Mouse (Mus musculus) v-Abl transformed pro-B cells (cell line): ENCODE measurements around the gene Raet1d.
"Not testable (repeated sequence)": the region's sequence is repeated elsewhere in the genome, so short reads cannot be mapped to it uniquely, and the experiment has no call there.

Source experiments
- in situ Hi-C, 2 experiments: fragments of 400-800 bp; cut with MboI; formaldehyde crosslinking; loops; one replicate each; pipeline ENCODE4 v1.15.1; 2025; ENCODE audit not compliant: unreplicated experiment in 2 of 2

Gene Raet1d

GRCm38 (mm10) chr10:22360252-22360651, at the start of gene Raet1d:
Raet1d (plus strand) TSS chr10:22360552.
- in situ Hi-C loops, result not testable (repeated sequence)

DNA sequence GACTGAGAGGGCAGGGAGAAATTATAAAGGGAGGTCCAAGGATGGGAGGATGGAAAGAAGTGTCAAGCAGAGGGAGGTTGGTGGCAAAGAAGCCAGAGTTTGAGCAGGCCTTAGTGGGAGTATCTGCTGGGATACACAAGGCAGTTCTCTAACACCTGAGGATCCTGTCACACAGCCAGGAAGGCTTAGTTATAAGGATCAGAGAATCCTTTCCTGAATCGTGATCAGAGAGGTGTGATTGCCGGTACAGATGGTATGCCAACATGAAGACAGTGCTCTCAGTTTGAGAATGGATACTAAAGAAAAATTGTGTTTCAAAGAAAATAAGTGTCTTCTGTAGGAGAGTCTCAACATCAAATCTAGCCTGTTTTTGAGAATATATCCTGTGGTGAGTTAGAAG, 37.5 kb upstream of the Raet1d start:
- in situ Hi-C loops, result loop anchor here (25.0 kb wide), 3 partner anchors 414 to 1839 kb away; partner anchors contain the start of genes Rps12 (in 1 of the 2), Slc18b1 (in 1 of the 2) and Tbpl1 (in 1 of the 2)

GRCm38 (mm10) chr10:22345721-22346120, 14.6 kb upstream of the Raet1d start:
- in situ Hi-C loops, result loop anchor here (10.0 to 25.0 kb wide), 2 partner anchors 117 to 229 kb away; no protein-coding TSS in a partner anchor

- in situ Hi-C loops, result not testable (repeated sequence)
These were observed 6.7 kb upstream of the Raet1d start for GRCm38 (mm10) chr10:22353548-22354195.

DNA sequence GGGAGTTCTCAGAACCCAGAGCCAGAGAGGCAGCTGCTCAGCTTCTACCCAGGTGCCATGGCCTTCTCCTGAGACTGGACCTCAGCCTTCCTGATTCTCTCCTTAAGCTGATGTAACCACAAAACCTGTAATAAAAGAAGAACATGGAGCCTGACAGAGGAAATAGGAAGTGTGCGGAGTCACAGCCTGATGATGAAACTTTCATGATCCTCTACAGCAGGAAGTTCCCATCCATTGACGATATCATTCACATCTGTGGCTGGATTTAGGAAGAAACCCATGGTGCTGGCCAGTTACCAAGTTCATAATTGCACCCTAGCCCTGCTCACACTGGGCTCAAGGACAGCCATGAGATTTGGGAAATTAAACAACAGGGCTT, 6.2 kb upstream of the Raet1d start:
- in situ Hi-C loops, result not testable (repeated sequence)

GRCm38 (mm10) chr10:22357373-22357772, 3.0 kb upstream of the Raet1d start:
- in situ Hi-C loops, result not testable (repeated sequence)

- in situ Hi-C loops, result not testable (repeated sequence)
These were observed 605 bp downstream of the Raet1d start for GRCm38 (mm10) chr10:22360957-22361356.

GRCm38 (mm10) chr10:22361415-22362352, 1.3 kb downstream of the Raet1d start:
- in situ Hi-C loops, result not testable (repeated sequence)

GRCm38 (mm10) chr10:22362466-22362865, 2.1 kb downstream of the Raet1d start:
- in situ Hi-C loops, result not testable (repeated sequence)

DNA sequence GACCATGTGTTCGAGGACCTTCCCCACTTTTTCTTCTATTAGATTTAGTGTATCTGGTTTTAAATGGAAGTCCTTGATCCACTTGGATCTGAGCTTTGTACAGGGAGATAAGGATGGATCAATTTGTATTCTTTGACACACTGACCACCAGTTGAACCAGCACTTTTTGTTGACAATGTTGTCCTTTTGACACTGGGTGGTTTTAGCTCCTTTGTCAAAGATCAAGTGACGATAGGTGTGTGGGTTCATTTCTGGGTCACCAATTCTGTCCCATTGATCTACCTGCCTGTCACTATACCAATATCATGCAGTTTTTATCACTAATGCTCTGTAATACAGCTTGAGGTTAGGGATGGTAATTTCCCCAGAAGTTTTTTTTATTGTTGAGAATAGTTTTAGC, 4.6 kb downstream of the Raet1d start:
- in situ Hi-C loops, result not testable (repeated sequence)

DNA sequence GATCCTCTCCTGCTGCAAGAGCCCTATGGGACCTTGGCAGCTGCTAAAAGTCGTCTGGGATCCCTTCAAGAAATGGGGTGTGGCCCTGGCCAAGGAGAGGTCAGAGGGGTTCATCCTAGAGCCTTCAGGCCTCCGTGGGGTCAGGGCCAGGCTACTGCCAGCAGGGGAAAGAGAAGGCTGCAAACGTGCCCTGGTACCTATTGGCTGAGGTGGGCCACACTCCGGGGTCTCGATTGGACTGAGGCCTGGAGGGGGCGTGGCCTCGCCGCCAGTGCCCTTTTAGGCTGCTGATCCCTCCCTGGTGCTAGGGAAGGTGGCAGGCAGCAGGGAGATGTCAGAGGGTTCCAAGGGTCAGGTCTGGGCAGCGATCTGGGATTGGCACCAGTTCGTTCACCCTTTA, 20.9 kb downstream of the Raet1d start:
- in situ Hi-C loops, result loop anchor here in 1 of 2 experiments (25.0 kb wide), 1 partner anchor 344 kb away; no protein-coding TSS in a partner anchor

GRCm38 (mm10) chr10:22390146-22390545, 29.8 kb downstream of the Raet1d start:
- in situ Hi-C loops, result loop anchor here in 1 of 2 experiments (25.0 kb wide), 1 partner anchor 353 kb away; no protein-coding TSS in a partner anchor

- in situ Hi-C loops, result loop anchor here in 1 of 2 experiments (25.0 kb wide), 1 partner anchor 354 kb away; no protein-coding TSS in a partner anchor
These were observed 31.3 kb downstream of the Raet1d start for GRCm38 (mm10) chr10:22391616-22392015.

DNA sequence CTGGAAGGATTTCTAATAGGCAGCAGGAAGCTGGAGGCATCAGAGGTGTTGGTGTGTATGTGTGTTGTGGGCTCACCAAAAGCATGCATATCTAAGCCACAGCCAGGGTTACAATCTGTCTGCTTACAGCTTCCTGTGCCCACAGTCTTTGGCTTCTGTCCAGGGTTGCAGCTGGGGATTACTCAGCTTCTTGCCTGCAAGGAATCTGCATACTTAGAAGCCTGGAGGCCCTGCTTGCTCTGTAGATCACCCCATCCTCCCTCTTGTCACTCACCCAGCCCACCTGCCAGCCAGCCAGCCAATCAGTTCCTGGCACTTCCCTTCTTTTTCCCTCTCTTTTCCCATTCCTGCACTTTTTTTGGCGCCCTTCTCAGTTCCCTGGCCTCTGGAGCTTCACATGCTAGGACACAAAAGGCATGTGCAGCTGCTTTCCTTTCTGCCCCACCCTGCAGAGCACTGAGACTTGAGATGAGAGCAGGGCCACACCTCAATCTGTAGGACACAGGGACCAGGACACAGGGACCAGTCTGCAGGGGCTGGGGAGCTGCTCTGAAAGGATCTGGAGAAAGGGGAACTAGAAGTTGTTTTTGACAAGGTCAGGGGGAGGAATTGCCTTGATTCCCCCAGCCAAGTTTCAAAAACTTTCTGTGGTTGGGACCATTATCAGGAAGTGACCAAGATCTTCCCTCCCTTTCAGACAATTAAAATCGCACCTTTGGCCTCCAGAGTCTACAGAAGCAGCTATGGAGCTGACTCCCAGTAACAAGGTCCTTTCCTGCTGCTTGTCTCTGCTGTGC, 32.9 kb downstream of the Raet1d start:
- in situ Hi-C loops, result loop anchor here in 1 of 2 experiments (25.0 kb wide), 1 partner anchor 356 kb away; no protein-coding TSS in a partner anchor

DNA sequence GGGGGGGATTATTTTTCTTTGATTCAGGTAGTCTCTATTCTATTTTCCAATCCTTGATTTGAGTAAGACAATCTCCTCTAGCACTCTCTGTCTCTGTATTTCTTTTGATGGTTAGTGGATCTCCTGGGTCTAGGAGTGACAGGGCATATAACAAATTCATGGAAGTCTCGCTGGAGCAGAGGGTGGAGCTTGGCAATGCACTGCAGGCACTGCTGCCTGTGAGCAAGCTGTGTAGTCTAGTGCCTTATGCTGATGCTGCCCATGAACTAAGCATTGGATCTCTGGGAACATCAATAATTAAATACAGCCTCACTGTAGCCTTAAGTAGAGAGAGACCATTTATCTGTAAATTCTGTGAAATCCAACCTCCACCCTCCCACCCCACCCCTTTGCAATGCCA, 36.3 kb downstream of the Raet1d start:
- in situ Hi-C loops, result loop anchor here in 1 of 2 experiments (25.0 kb wide), 1 partner anchor 359 kb away; no protein-coding TSS in a partner anchor

DNA sequence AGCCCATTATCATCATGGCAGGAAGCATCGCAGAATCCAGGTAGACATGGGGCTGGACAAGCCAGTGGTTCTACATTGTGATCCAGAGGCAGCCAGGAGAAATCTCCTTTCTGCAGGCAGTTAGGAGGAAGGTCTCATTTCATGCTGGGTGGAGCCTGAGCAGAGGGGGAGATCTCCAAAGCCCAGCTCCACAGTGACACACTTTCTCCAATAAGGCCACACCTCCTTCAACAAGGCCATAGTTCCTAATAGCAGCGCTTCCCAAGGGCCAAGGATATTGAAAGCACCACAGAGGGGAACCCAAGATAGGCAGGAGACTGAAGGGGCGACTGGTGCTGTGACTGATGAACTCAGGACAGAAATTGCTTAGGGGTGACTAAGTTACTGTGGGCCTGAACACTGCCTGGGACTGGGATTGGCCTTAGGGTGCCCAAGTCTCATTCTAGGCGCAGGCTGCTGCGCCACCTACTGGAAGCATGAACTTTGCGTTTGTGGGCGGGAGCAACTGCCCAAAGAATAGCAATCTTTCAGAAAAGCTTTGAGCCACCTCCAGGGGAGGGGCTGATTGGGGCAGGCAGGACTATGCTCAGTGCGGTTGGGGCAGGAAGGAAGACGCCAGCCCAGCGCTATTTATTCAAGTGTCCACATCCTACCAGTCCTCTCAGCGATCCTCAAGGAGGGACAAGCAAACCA, 42.0 kb downstream of the Raet1d start:
- in situ Hi-C loops, result not testable (repeated sequence)

DNA sequence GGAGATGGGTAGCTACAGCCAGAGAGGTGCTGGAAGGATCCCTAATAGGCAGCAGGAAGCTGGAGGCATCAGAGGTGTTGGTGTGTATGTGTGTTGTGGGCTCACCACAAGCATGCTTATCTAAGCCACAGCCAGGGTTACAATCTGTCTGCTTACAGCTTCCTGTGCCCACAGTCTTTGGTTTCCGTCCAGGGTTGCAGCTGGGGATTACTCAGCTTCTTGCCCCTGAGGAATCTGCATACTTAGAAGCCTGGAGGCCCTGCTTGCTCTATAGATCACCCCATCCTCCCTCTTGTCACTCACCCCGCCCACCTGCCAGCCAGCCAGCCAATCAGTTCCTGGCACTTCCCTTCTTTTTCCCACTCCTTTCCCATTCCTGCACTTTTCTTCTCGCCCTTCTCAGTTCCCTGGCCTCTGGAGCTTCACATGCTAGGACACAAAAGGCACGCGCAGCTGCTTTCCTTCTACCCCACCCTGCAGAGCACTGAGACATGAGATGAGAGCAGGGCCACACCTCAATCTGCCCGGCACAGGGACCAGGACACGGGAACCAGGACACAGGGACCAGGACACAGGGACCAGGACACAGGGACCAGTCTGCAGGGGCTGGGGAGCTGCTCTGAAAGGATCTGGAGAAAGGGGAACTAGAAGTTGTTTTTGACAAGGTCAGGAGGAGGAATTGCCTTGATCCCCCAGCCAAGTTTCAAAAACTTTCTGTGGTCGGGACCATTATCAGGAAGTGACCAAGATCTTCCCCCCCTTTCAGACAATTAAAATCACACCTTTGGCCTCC, 53.5 kb downstream of the Raet1d start:
- in situ Hi-C loops, result not testable (repeated sequence)
